Mouse (Mus musculus) megakaryocyte, adult 5-6 weeks (primary cell): Measurements from ENCODE around the gene Zbed4. TPM values are rescaled to one million over a fixed set of nuclear protein-coding genes. Genes with fewer than 3 reads are reported as not detected.

ENCODE experiments used
- total RNA-seq, 2 experiments: library from RNA; stranded (forward) in 1 of 2; stranded (reverse) in 1 of 2; fragments of 153-499, 151-499 nt in 1 of 2; fragments of 221-1000, 200-1000 nt in 1 of 2; gene quantifications; 2 replicates each; pipeline versions ENCODE4 v1.2.3 to v1.2.4; 2015 to 2017

Gene Zbed4
- total RNA-seq, 2 experiments from 2014 or later = 30.0 to 32.4 TPM

Other genes starting within 250 kb of the Zbed4 start
- not detected in 2 replicates for gene Zdhhc25, start 151.4 kb upstream of the Zbed4 start, total RNA-seq (2015)
- not detected in 2 replicates for gene Zdhhc25, start 151.4 kb upstream of the Zbed4 start, total RNA-seq (2017)
- gene Brd1, start 17.4 kb upstream of the Zbed4 start, total RNA-seq (2015) = 29.6 and 30.1 TPM in 2 replicates
- gene Brd1, start 17.4 kb upstream of the Zbed4 start, total RNA-seq (2017) = 43.0 and 56.4 TPM in 2 replicates
- gene Alg12, start 67.7 kb downstream of the Zbed4 start, total RNA-seq (2015) = 11.0 and 13.0 TPM in 2 replicates
- gene Alg12, start 67.7 kb downstream of the Zbed4 start, total RNA-seq (2017) = 5.1 and 5.7 TPM in 2 replicates
- 21.5 and 22.2 TPM in 2 replicates for gene Creld2, start 68.0 kb downstream of the Zbed4 start, total RNA-seq (2015)
- 38.6 and 41.4 TPM in 2 replicates for gene Creld2, start 68.0 kb downstream of the Zbed4 start, total RNA-seq (2017)
- 6.9 and 12.5 TPM in 2 replicates for gene Pim3, start 110.5 kb downstream of the Zbed4 start, total RNA-seq (2015)
- gene Pim3, start 110.5 kb downstream of the Zbed4 start, total RNA-seq (2017) = 3.3 and 4.7 TPM in 2 replicates
- not detected in 2 replicates for gene Ttll8, start 202.8 kb downstream of the Zbed4 start, total RNA-seq (2015)
- gene Ttll8, start 202.8 kb downstream of the Zbed4 start, total RNA-seq (2017) = not detected in 2 replicates
- not detected in 2 replicates for gene Mlc1, start 227.3 kb downstream of the Zbed4 start, total RNA-seq (2015)
- gene Mlc1, start 227.3 kb downstream of the Zbed4 start, total RNA-seq (2017) = not detected in 2 replicates
- gene Mov10l1, start 231.2 kb downstream of the Zbed4 start, total RNA-seq (2015) = not detected in 2 replicates
- not detected in 2 replicates for gene Mov10l1, start 231.2 kb downstream of the Zbed4 start, total RNA-seq (2017)